Mouse (Mus musculus): ENCODE results near the gene Rims4.

DNA sequence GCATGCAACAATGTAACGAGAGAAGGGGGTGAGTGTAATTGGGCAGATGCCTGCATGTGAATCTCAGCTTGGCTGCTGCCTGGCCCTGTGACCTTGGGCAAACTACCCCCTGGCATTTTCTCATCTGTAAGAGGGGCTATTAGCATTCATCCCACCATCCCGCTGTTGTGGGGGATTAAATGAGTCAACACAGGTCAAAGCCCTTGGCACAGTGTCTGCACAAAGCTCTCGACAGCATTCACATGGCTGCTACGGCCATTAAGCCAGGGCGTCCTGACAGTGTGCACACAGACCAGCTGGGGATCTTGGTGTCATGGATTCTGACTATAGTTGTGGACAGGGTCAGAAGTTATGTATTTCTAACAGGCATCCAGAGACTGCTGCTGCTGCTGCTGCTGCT is 43.6 kb downstream of the Rims4 start:
- TF ChIP-seq CTCF (IDR thresholded peaks at IDR 0.05 in 2 of 3, conservative IDR thresholded peaks at IDR 0.05 in 1 of 3; ENCODE audit: control insufficient read depth in 1 of 3, insufficient read depth in 1 of 3, low read depth in 2 of 3, low read length in 3 of 3, poor library complexity in 1 of 3, severe bottlenecking in 1 of 3) (no peak), HCFC1 (IDR thresholded peaks at IDR 0.05; ENCODE audit: low read depth, low read length) (no peak), CHD2 (IDR thresholded peaks at IDR 0.05; ENCODE audit: low read length) (no peak), MEF2A (IDR thresholded peaks at IDR 0.05; ENCODE audit: extremely low read depth, insufficient replicate concordance, low read depth, low read length, poor library complexity, severe bottlenecking) (no peak), MAZ (IDR thresholded peaks at IDR 0.05; ENCODE audit: low read depth, low read length) (no peak), KAT2A (conservative IDR thresholded peaks at IDR 0.05; ENCODE audit: low read depth, low read length) (no peak), EP300 (IDR thresholded peaks at IDR 0.05; ENCODE audit: low read depth in 1 of 2, low read length in 2 of 2) (no peak), POLR2A (IDR thresholded peaks at IDR 0.05; ENCODE audit: control insufficient read depth in 1 of 2, insufficient read depth in 1 of 2, low read depth in 1 of 2, low read length in 2 of 2, poor library complexity in 1 of 2) (no peak), ZKSCAN1 (IDR thresholded peaks at IDR 0.05; ENCODE audit: low read depth, low read length) (no peak), GATA1 (IDR thresholded peaks at IDR 0.05; ENCODE audit: low read depth, low read length) (no peak), RCOR1 (IDR thresholded peaks at IDR 0.05; ENCODE audit: low read depth, low read length) (no peak), MYB (IDR thresholded peaks at IDR 0.05; ENCODE audit: low read depth, low read length) (no peak)
